Mouse (Mus musculus) heart, postnatal 14 days (tissue): ENCODE data around the gene Crtap. TPM values are rescaled to one million over a fixed set of nuclear protein-coding genes. Genes with fewer than 3 reads are reported as not detected.
A peak's percentile ranks its signal among the peaks of the same experiment; 100 is the strongest.
"Not testable (repeated sequence)": the region's sequence is repeated elsewhere in the genome, so short reads cannot be mapped to it uniquely, and the experiment has no call there.

Source experiments
- DNase-seq, 2 experiments: peaks; one replicate each; pipeline ENCODE4 v3.0.0; 2021 to 2022
- intact Hi-C: fragments of 180-260 bp; cut with DNase I; formaldehyde crosslinking; loops from one replicate; pipeline ENCODE4 v1.15.1; 2025
- total RNA-seq, 2 experiments: library from RNA; stranded (reverse); gene quantifications; 2 replicates each; pipeline ENCODE4 v1.2.3; 2021

Crtap gene
- total RNA-seq, 2 experiments from 2014 or later: 35.4 to 41.3 TPM

GRCm38 (mm10) chr9:114400588-114400948 lies 10.1 kb upstream of the Crtap start:
- DNase-seq: no peak
- intact Hi-C loops: no loop called here

GRCm38 (mm10) chr9:114399680-114400079 lies 9.2 kb upstream of the Crtap start:
- DNase-seq: no peak

GRCm38 (mm10) chr9:114395258-114395657 lies 4.8 kb upstream of the Crtap start:
- intact Hi-C loops: no loop called here
- no peak for DNase-seq

More at GRCm38 (mm10) chr9:114399680-114400079, 9.2 kb upstream of the Crtap start:
- intact Hi-C loops: no loop called here

- DNase-seq: no peak
- intact Hi-C loops: no loop called here
Measured at GRCm38 (mm10) chr9:114394677-114395076, 4.2 kb upstream of the Crtap start.

GRCm38 (mm10) chr9:114394136-114394535 lies 3.7 kb upstream of the Crtap start:
- DNase-seq, intact Hi-C loops: not testable (repeated sequence)

- intact Hi-C loops: no loop called here
- DNase-seq: no peak
Measured at GRCm38 (mm10) chr9:114390749-114391075, 237 bp upstream of the Crtap start.

GRCm38 (mm10) chr9:114389371-114389904 lies 1.0 kb downstream of the Crtap start:
- DNase-seq: peak in 1 of 2 experiments; percentile 28
- intact Hi-C loops: loop anchor here (10.0 kb wide), 1 partner anchor 405 kb away; no protein-coding TSS in a partner anchor

- intact Hi-C loops: loop anchor here (10.0 kb wide), 1 partner anchor 404 kb away; no protein-coding TSS in a partner anchor
- peak in 1 of 2 experiments; percentile 27 for DNase-seq
Measured at GRCm38 (mm10) chr9:114388701-114389370, 1.6 kb downstream of the Crtap start.

- no peak for DNase-seq
- intact Hi-C loops: loop anchor here (10.0 kb wide), 1 partner anchor 403 kb away; no protein-coding TSS in a partner anchor
Measured at GRCm38 (mm10) chr9:114388288-114388687, 2.2 kb downstream of the Crtap start.

- intact Hi-C loops: loop anchor here (10.0 kb wide), 1 partner anchor 402 kb away; no protein-coding TSS in a partner anchor
- no peak for DNase-seq
Measured at GRCm38 (mm10) chr9:114387086-114387485, 3.4 kb downstream of the Crtap start.

GRCm38 (mm10) chr9:114385160-114385559 lies 5.3 kb downstream of the Crtap start:
- intact Hi-C loops: loop anchor here (10.0 kb wide), 1 partner anchor 400 kb away; no protein-coding TSS in a partner anchor

GRCm38 (mm10) chr9:114384691-114385090 lies 5.8 kb downstream of the Crtap start:
- intact Hi-C loops: loop anchor here (10.0 kb wide), 1 partner anchor 400 kb away; no protein-coding TSS in a partner anchor
- no peak for DNase-seq

More at GRCm38 (mm10) chr9:114385160-114385559, 5.3 kb downstream of the Crtap start:
- DNase-seq: no peak

- no peak for DNase-seq
- intact Hi-C loops: loop anchor here (10.0 kb wide), 1 partner anchor 398 kb away; no protein-coding TSS in a partner anchor
Measured at GRCm38 (mm10) chr9:114382936-114383710, 7.4 kb downstream of the Crtap start.

GRCm38 (mm10) chr9:114380881-114381733 lies 9.4 kb downstream of the Crtap start:
- DNase-seq: peak in 1 of 2 experiments; percentile 56
- intact Hi-C loops: loop anchor here (2.0 to 10.0 kb wide), 2 partner anchors 62 to 396 kb away; no protein-coding TSS in a partner anchor

GRCm38 (mm10) chr9:114379871-114380270 lies 10.6 kb downstream of the Crtap start:
- intact Hi-C loops: loop anchor here (2.0 to 10.0 kb wide), 2 partner anchors 61 to 395 kb away; no protein-coding TSS in a partner anchor
- DNase-seq: no peak

- intact Hi-C loops: no loop called here
- peak in 1 of 2 experiments; percentile 44 for DNase-seq
Measured at GRCm38 (mm10) chr9:114377168-114377567, 13.3 kb downstream of the Crtap start.

- intact Hi-C loops: no loop called here
- no peak for DNase-seq
Measured at GRCm38 (mm10) chr9:114375276-114375962, 15.1 kb downstream of the Crtap start.

- DNase-seq: not testable (repeated sequence)
- intact Hi-C loops: loop anchor here (5.0 kb wide), 1 partner anchor 279 kb away; no protein-coding TSS in a partner anchor
Measured at GRCm38 (mm10) chr9:114371717-114372116, 18.8 kb downstream of the Crtap start.

- intact Hi-C loops, DNase-seq: not testable (repeated sequence)
Measured at GRCm38 (mm10) chr9:114369389-114369788, 21.1 kb downstream of the Crtap start.
